Mouse (Mus musculus) 3T3-L1 (cell line): ENCODE results near the gene Olfr1494.

ENCODE experiments used
- DNase-seq: peaks from one replicate; pipeline ENCODE4 v3.0.0-alpha.2; 2015; ENCODE audit warnings: low read depth, low spot score

The Olfr1494 gene

GRCm38 (mm10) chr19:13739428-13739827 lies at the start of gene Olfr1494:
Gene Olfr1494 (plus strand): TSS chr19:13739728.
- no peak for DNase-seq

GRCm38 (mm10) chr19:13696968-13697367 lies 42.6 kb upstream of the Olfr1494 start, which contains the start of gene Olfr1491:
Gene Olfr1491 (plus strand): TSS chr19:13697268.
- DNase-seq: no peak

- DNase-seq: no peak
Observed at GRCm38 (mm10) chr19:13722978-13723377, 16.6 kb upstream of the Olfr1494 start, which contains the start of gene Olfr1493-ps1. Gene Olfr1493-ps1 (plus strand): TSS chr19:13723278.

GRCm38 (mm10) chr19:13749366-13749765 lies 9.8 kb downstream of the Olfr1494 start:
- no peak for DNase-seq

- DNase-seq: no peak
Observed at GRCm38 (mm10) chr19:13764306-13764705, 24.8 kb downstream of the Olfr1494 start, which contains the start of gene Olfr1495. Gene Olfr1495 (plus strand): TSS chr19:13764606.

- DNase-seq: no peak
Observed at GRCm38 (mm10) chr19:13768565-13769276, 29.2 kb downstream of the Olfr1494 start.

- no peak for DNase-seq
Observed at GRCm38 (mm10) chr19:13777578-13777977, 38.0 kb downstream of the Olfr1494 start, which contains the start of gene Olfr1496. Gene Olfr1496 (plus strand): TSS chr19:13777878.

GRCm38 (mm10) chr19:13798102-13798501 lies 58.6 kb downstream of the Olfr1494 start, which contains the start of gene Olfr1497:
Gene Olfr1497 (minus strand): TSS chr19:13798202.
- no peak for DNase-seq
